Mouse (Mus musculus) v-Abl transformed pro-B cells (cell line): ENCODE measurements around the gene Scgb1b3.

Source experiments
- in situ Hi-C, 2 experiments: fragments of 400-800 bp; cut with MboI; formaldehyde crosslinking; loops; one replicate each; pipeline ENCODE4 v1.15.1; 2025; ENCODE audit not compliant: unreplicated experiment in 2 of 2

The Scgb1b3 gene

GRCm38 (mm10) chr7:31375292-31375691 lies at the start of gene Scgb1b3:
Scgb1b3 (plus strand) TSS chr7:31375592.
- in situ Hi-C loops: no loop called here

GRCm38 (mm10) chr7:31362022-31362560 lies 13.3 kb upstream of the Scgb1b3 start, which contains the start of gene Scgb2b3:
Scgb2b3 (minus strand) TSS chr7:31362072.
- in situ Hi-C loops: no loop called here
